8 mouse cellular contexts compared by ENCODE assay signal in genomic region chr9:70542305-70543041, GRCm38 (mm10). TPM values are rescaled to one million over a fixed set of nuclear protein-coding genes. Genes with fewer than 3 reads are reported as not detected.
DNase-seq lines count a peak whose midpoint lies in the region; ATAC-seq lines count a peak whose summit lies in the region.

Sltm (plus strand) TSS chr9:70542754.

- H3K27me3 ChIP-seq in megakaryocyte, embryonic 14.5 days (replicated peaks): no peaks in the 10 kb centered on the region

- H3K4me1 ChIP-seq in megakaryocyte, embryonic 14.5 days: peaks cover 32% of the 10 kb centered on the region

- peak; percentile 91 for ATAC-seq in common myeloid progenitor, adult 5-6 weeks (replicated peaks; ENCODE audit: low read depth, poor library complexity, severe bottlenecking)

- H3K36me3 ChIP-seq in megakaryocyte, embryonic 14.5 days (replicated peaks; ENCODE audit: low read length): peaks cover 12% of the 10 kb centered on the region

- peak within 1 kb of the TSS; percentile 96 for H3K4me3 ChIP-seq in megakaryocyte, embryonic 14.5 days (replicated peaks)

- no peaks in the 10 kb centered on the region for H3K9me3 ChIP-seq in megakaryocyte, embryonic 14.5 days

- peak; percentile 98 for DNase-seq in ZHBTc4 (ENCODE audit: low read depth, low spot score)
- DNase-seq in gastrocnemius, adult 8-10 months (ENCODE audit: low spot score in 2 of 2): peak; percentile 99
- DNase-seq in hindlimb bud, embryonic 11.5 days (ENCODE audit: extremely low spot score, low read depth, low spot score): peak; percentile 88
- DNase-seq in left cerebral cortex, adult 8-10 months (ENCODE audit: low spot score in 2 of 2): peak; percentile 96 to 97
- peak; percentile 98 to 99 for DNase-seq in right cerebral cortex, postnatal 10 days (ENCODE audit: low spot score in 2 of 2)
- peak; percentile 100 for DNase-seq in urinary bladder, postnatal 25 days (ENCODE audit: low spot score)

RNA-seq across cellular contexts. Expression of gene Sltm, which starts in this region (rescaled TPM):
- total RNA-seq in common myeloid progenitor, adult 5-6 weeks (2017): 114 and 131 TPM in 2 replicates
- 10 to 100 TPM; 11.6 to 16.1 (median 14.6) TPM for total RNA-seq in gastrocnemius, adult 8-10 months (2022)
- total RNA-seq in left cerebral cortex, adult 8-10 months (2022): 10 to 100 TPM; 43.5 to 51.9 (median 49.4) TPM
- polyA plus RNA-seq in megakaryocyte, embryonic 14.5 days (2012; ENCODE audit: insufficient read depth, low replicate concordance): 8.8 and 14.3 TPM in 2 replicates

Comparison
In these comparisons a context has a peak if more than half of its experiments do, and no peak if none do; other contexts are left out.
1. Peak in every context shown above with its lines: DNase-seq, ATAC-seq and H3K4me3 ChIP-seq.